Mouse (Mus musculus) spleen, adult 2 months (tissue): ENCODE results near the gene Ccnd1.

ENCODE experiments used
- CTCF ChIP-seq: fragments of 200-500 bp; IDR thresholded peaks from 2 replicates; pipeline ENCODE4 v1.5.1; 2011; ENCODE audit warnings: mild to moderate bottlenecking, inconsistent platforms; ENCODE audit not compliant: insufficient read depth, insufficient read length, insufficient replicate concordance; ENCODE audit errors: extremely low read depth
- POLR2A ChIP-seq: fragments of 200-500 bp; IDR thresholded peaks from 2 replicates; pipeline ENCODE4 v1.6.1; 2011; ENCODE audit warnings: low read depth, low read length, inconsistent platforms

GRCm38 (mm10) chr7:144929931-144930330, 9.8 kb downstream of the Ccnd1 start:
- TF ChIP-seq CTCF (no peak), POLR2A (no peak)
